Mouse (Mus musculus) liver, embryonic 14.5 days (tissue): ENCODE measurements around the gene Mief1. TPM values are rescaled to one million over a fixed set of nuclear protein-coding genes. Genes with fewer than 3 reads are reported as not detected.

Experiments
- ATAC-seq: fragments of 200-750 bp; cut with Nextera tagmentation; 2 replicates; pipeline ENCODE4 v1.8.0; 2017; ENCODE audit warnings: moderate number of reproducible peaks, mild to moderate bottlenecking, moderate library complexity; ENCODE audit not compliant: insufficient read depth
- DNase-seq, 3 experiments: peaks; one replicate each; pipeline ENCODE4 v3.0.0-alpha.2; 2012 to 2013; ENCODE audit warnings: low read depth in 3 of 3, low spot score in 3 of 3
- H3K27ac ChIP-seq: fragments of 300-500 bp; sonication (generic); 2 replicates; pipeline ENCODE4 v1.5.1; 2014; ENCODE audit warnings: moderate library complexity, mild to moderate bottlenecking, control low read depth, inconsistent platforms
- H3K27me3 ChIP-seq: fragments of 300-500 bp; sonication (generic); 2 replicates; pipeline ENCODE4 v1.6.1; 2014; ENCODE audit warnings: mild to moderate bottlenecking, low read length, moderate library complexity; ENCODE audit not compliant: control insufficient read depth, insufficient read depth
- H3K36me3 ChIP-seq: fragments of 300-500 bp; sonication (generic); replicated peaks from 2 replicates; pipeline ENCODE4 v1.6.1; 2014; ENCODE audit warnings: low read depth; ENCODE audit not compliant: control insufficient read depth, insufficient read depth
- H3K4me1 ChIP-seq, 2 experiments: fragments of 200-500 bp in 1 of 2; fragments of 300-500 bp in 1 of 2; sonication (generic) in 1 of 2; replicated peaks; 2 replicates each; pipeline ENCODE4 v1.6.1; 2012 to 2014; ENCODE audit warnings: antibody characterized with exemption in 1 of 2, inconsistent platforms in 1 of 2, low read length in 1 of 2; ENCODE audit not compliant: control insufficient read depth in 2 of 2, insufficient read depth in 2 of 2
- H3K4me2 ChIP-seq: fragments of 300-500 bp; sonication (generic); 2 replicates; pipeline ENCODE4 v1.6.1; 2014; ENCODE audit warnings: low read depth, mild to moderate bottlenecking, control low read depth, moderate library complexity
- H3K4me3 ChIP-seq, 2 experiments: fragments of 200-500 bp in 1 of 2; fragments of 300-500 bp in 1 of 2; sonication (generic) in 1 of 2; 2 replicates each; pipeline ENCODE4 v1.5.1; 2012 to 2014; ENCODE audit warnings: low read depth in 2 of 2, low read length in 2 of 2, mild to moderate bottlenecking in 2 of 2, control low read depth in 1 of 2, inconsistent platforms in 1 of 2, moderate library complexity in 1 of 2; ENCODE audit not compliant: insufficient read depth in 1 of 2
- H3K9ac ChIP-seq: fragments of 300-500 bp; sonication (generic); replicated peaks from 2 replicates; pipeline ENCODE4 v1.6.1; 2014; ENCODE audit warnings: mild to moderate bottlenecking, control low read depth, moderate library complexity
- H3K9me3 ChIP-seq: fragments of 300-500 bp; sonication (generic); 2 replicates; pipeline ENCODE4 v1.6.1; 2016; ENCODE audit warnings: low read length, mixed read lengths; ENCODE audit not compliant: control insufficient read depth
- CTCF ChIP-seq: IDR thresholded peaks from 2 replicates; pipeline ENCODE4 v1.5.1; 2016; ENCODE audit warnings: antibody characterized with exemption, low read depth, control low read depth
- EP300 ChIP-seq: IDR thresholded peaks from 2 replicates; pipeline ENCODE4 v1.6.1; 2016; ENCODE audit warnings: antibody characterized with exemption, low read depth
- WGBS: fragments of 180-500 bp; shearing (Covaris S2); extraction: QIAGEN DNeasy Blood & Tissue Kit; methylation state at CpG from one replicate; pipeline ENCODE4 v1.1.7; 2014; ENCODE audit not compliant: insufficient replicate concordance; 5-methylcytosine and 5-hydroxymethylcytosine counted together
- polyA plus RNA-seq, 2 experiments: library from polyadenylated mRNA; depleted of rRNA in 1 of 2; stranded (reverse) in 1 of 2; unstranded in 1 of 2; fragments of >200 nt; fragmentation: Nextera tagmentation in 1 of 2; extraction: Ambion mirVana in 1 of 2; gene quantifications; 2 replicates each; pipeline versions ENCODE4 v1.2.1 to v1.2.3; 2012 to 2014

Mief1 gene
- 4.3 and 4.8 TPM in 2 replicates for polyA plus RNA-seq (2012; rRNA removed)
- 13.3 and 14.5 TPM in 2 replicates for polyA plus RNA-seq (2014; fragmentation: Nextera tagmentation; extraction: Ambion mirVana)

DNA sequence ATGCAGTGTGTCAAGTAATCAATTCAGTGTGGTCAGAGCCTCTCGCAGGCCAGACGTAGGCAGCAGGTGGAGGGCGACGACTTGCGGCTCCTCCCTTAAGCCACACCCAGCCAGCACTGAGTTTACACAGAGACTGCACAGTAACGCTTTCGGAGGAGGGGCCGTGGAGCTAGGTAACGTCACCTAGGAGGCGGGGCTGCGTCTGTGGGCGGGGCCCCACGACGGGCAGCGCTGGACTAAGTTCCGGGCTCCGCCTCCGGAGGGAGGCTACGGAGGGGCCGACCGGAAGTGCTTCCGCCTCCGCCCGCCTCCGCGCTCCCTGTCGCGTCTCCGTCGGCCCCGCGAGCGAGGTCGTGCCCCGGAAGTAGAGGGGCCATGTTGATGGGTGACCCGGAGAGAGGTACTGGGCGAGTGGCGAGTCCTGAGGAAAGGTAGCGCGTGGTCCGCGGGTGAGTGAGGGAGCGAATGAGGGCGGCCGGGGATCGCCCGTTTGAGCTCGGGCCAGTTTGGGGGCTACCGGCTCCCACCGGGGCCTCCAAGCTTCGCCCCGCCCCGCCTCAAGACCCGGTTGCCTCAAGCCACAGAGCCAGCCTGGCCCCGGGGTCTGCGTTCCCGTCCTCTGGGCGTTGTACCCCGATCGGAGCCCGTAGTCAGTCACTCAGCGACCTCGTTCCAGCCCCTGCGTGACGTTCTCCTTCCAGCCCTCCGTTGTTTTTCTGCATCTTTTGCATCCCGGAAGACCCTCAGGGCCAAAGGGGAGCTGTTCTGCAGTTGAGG is at the start of gene Mief1:
Gene Mief1, plus strand, starts transcription at position 286 of the 777 bp plus-strand sequence.
- peak; percentile 97 to 99 (median 98) for DNase-seq
- peaks cover 12 to 15% of the 10 kb centered on the region in 2 experiments for H3K4me1 ChIP-seq
- H3K4me3 ChIP-seq: peak within 1 kb of the TSS; percentile 95 to 98
- peak within 1 kb of the TSS; percentile 76 for H3K27ac ChIP-seq
- peak; percentile 98 for ATAC-seq
- WGBS: under 1% methylated on average over 61 of the region's 67 CpGs
- peak within 1 kb of the TSS; percentile 96 for H3K4me2 ChIP-seq
- H3K9me3 ChIP-seq: no peaks in the 10 kb centered on the region
- peak within 1 kb of the TSS; percentile 96 for H3K9ac ChIP-seq
- no peaks in the 10 kb centered on the region for H3K27me3 ChIP-seq
- TF ChIP-seq EP300 (0 out of 2 replicates have a peak, but pooled peaks have one; percentile 24), CTCF (peak; percentile 56)
- peaks cover 32% of the 10 kb centered on the region for H3K36me3 ChIP-seq

DNA sequence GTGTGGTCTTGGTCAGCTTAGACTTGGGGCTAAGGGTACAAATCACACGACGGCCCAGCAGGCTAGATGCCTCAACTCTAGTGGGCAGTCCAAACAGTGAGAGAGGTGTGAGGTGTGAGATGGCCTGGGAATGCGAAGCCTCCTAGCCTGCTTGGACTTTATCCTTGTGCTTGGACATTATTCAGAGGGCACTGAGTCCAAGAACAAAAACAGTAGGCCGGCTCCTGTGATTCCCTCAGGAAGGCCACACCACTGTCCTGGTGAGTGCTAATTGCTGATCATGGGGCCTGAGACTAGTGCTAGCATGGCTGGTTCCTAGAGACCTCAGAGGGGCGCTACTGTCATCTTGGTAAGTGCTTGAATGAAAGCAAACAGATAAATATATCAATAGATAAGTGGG is 44.9 kb upstream of the Mief1 start:
- H3K27me3 ChIP-seq: no peaks in the 10 kb centered on the region
- 61% methylated on average over 5 of the region's 5 CpGs for WGBS
- no peak overlapping the region for H3K4me2 ChIP-seq
- no peaks in the 10 kb centered on the region for H3K36me3 ChIP-seq
- H3K4me3 ChIP-seq: no peak overlapping the region
- no peaks in the 10 kb centered on the region for H3K9me3 ChIP-seq
- no peak overlapping the region for H3K9ac ChIP-seq
- no peak overlapping the region for H3K27ac ChIP-seq
- ATAC-seq (no peak), DNase-seq (no peak)
- TF ChIP-seq EP300: no peak
- no peak for TF ChIP-seq CTCF
- H3K4me1 ChIP-seq: peaks cover 0 to 16% of the 10 kb centered on the region in 2 experiments; a peak in 2 of 4 replicates

DNA sequence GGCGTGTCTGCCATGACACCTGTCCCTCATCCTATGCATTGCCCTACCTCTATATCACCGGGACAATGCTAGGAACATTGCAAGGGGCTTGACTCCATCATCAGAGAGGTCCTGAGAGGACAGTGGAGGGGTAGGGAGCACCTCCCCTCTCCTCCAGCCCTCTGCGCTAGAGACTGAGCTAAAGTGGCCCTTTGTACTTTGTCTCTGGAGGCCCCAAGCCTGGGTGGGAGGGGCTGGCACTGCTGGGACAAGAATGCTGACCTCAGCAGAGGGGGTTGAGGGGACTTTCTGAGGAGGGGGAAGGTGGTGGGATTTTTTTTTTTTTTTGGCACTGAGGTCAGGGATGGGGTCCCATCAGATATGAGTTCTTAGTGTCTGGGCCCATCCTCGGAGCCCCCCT is 43.7 kb upstream of the Mief1 start:
- H3K36me3 ChIP-seq: no peaks in the 10 kb centered on the region
- no peaks in the 10 kb centered on the region for H3K9me3 ChIP-seq
- ATAC-seq (no peak), DNase-seq (no peak)
- WGBS: 56% methylated on average over 4 of the region's 4 CpGs
- TF ChIP-seq CTCF (no peak), EP300 (no peak)
- no peak overlapping the region for H3K9ac ChIP-seq
- H3K4me3 ChIP-seq: no peak overlapping the region
- H3K4me1 ChIP-seq: peaks cover 0 to 16% of the 10 kb centered on the region in 2 experiments; a peak in 2 of 4 replicates
- no peaks in the 10 kb centered on the region for H3K27me3 ChIP-seq
- no peak overlapping the region for H3K4me2 ChIP-seq
- no peak overlapping the region for H3K27ac ChIP-seq

DNA sequence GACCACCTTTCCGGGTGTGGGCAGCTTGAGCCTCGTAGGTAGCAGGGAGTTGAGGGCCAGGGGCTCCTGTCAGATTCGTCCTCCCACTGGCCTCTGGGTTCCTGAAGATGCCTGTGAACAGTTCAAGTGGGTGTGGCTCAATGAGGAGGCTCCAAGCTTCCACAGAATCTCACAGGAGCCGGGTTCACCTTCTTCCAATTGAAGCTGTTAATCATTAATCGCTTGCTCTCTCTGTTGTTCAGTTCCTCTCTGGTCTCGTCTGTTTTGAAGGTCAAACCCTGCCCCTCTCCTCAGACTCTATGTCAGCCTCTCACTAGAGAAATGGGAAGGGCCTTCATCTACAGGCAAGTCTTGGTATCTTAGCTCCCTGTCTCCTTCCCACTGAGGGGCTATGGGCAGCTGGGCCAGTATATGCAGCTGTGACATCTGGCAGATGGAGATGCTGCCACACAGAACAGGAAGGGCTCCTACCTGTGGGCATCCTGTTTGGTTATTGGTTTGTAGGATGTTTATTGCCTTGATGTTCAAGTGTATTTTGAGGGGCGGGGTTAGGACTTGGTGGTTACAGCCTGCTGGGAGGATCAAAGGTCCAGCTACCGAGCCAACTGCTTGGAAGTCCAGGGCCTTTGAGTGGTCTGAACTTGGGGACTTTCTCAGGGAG is 42.1 kb upstream of the Mief1 start:
- Histone ChIP-seq H3K4me1 (peaks cover 0 to 16% of the 10 kb centered on the region in 2 experiments; a peak in 1 of 4 replicates), H3K4me3 (no peak overlapping the region), H3K27ac (no peak overlapping the region), H3K36me3 (no peaks in the 10 kb centered on the region), H3K27me3 (no peaks in the 10 kb centered on the region), H3K9ac (no peak overlapping the region), H3K9me3 (no peaks in the 10 kb centered on the region), H3K4me2 (no peak overlapping the region)
- WGBS: 41% methylated on average over 8 of the region's 8 CpGs
- DNase-seq (no peak), ATAC-seq (no peak)
- TF ChIP-seq EP300 (no peak), CTCF (no peak)

DNA sequence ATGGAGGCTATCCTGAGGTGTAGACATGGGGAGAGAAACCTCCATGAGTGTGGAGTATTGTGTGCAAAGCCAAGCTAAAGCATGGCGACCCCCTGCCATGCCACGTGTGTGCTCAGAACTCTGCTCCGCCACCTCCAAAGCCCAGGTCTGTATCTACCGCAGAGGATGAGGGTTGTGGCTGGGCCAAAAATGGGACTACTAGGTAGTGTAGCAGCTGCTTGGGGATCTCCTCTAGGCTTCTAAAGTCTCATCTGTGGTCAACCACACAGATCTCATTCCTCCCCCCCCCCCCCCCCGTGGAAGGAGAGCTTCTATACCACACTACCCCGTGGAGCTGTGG is 41.6 kb upstream of the Mief1 start:
- Histone ChIP-seq H3K27ac (no peak overlapping the region), H3K4me2 (no peak overlapping the region), H3K4me1 (peaks cover 0 to 16% of the 10 kb centered on the region in 2 experiments; a peak in 1 of 4 replicates), H3K9me3 (no peaks in the 10 kb centered on the region), H3K4me3 (no peak overlapping the region), H3K9ac (no peak overlapping the region), H3K36me3 (no peaks in the 10 kb centered on the region), H3K27me3 (no peaks in the 10 kb centered on the region)
- no peak for DNase-seq
- ATAC-seq: no peak
- TF ChIP-seq CTCF: no peak
- TF ChIP-seq EP300: no peak
- WGBS: 59% methylated on average over 6 of the region's 6 CpGs
